Mouse (Mus musculus) lung, adult 2 months (tissue): ENCODE measurements around the gene Slc44a4. TPM values are rescaled to one million over a fixed set of nuclear protein-coding genes. Genes with fewer than 3 reads are reported as not detected.
"Not testable (repeated sequence)": the region's sequence is repeated elsewhere in the genome, so short reads cannot be mapped to it uniquely, and the experiment has no call there.

Source experiments
- DNase-seq: peaks from one replicate; pipeline ENCODE4 v3.0.0; 2022
- H3K4me1 ChIP-seq: fragments of 200-500 bp; 2 replicates; pipeline ENCODE4 v1.6.1; 2011; ENCODE audit warnings: low read length; ENCODE audit not compliant: control insufficient read depth, insufficient read depth
- H3K4me3 ChIP-seq: fragments of 200-500 bp; replicated peaks from 2 replicates; pipeline ENCODE3; 2011; ENCODE audit warnings: low read depth, mild to moderate bottlenecking, control low read depth, low read length; ENCODE audit errors: extremely low read depth
- CTCF ChIP-seq: fragments of 200-500 bp; IDR thresholded peaks from 2 replicates; pipeline ENCODE4 v1.5.1; 2011; ENCODE audit warnings: mild to moderate bottlenecking, low read length, control low read depth; ENCODE audit not compliant: insufficient read depth
- POLR2A ChIP-seq: fragments of 200-500 bp; IDR thresholded peaks from 2 replicates; pipeline ENCODE4 v1.6.1; 2011; ENCODE audit warnings: low read depth, mild to moderate bottlenecking, control low read depth, low read length, borderline replicate concordance; ENCODE audit errors: extremely low read depth
- WGBS: fragments of 180-500 bp; shearing (Covaris S2); methylation state at CpG from one replicate; pipeline ENCODE4 v1.1.7; 2018; 5-methylcytosine and 5-hydroxymethylcytosine counted together
- polyA plus RNA-seq: library from polyadenylated mRNA; depleted of rRNA; stranded (reverse); fragments of >200 nt; gene quantifications from 2 replicates; pipeline ENCODE4 v1.2.3, GENCODE M21; 2012

The Slc44a4 gene
- polyA plus RNA-seq, 1 experiment = 11.6 TPM

- 46% methylated on average over 8 of the region's 8 CpGs for WGBS
- no peak for TF ChIP-seq CTCF
- TF ChIP-seq POLR2A = no peak
- Histone ChIP-seq H3K4me3 (no peak overlapping the region), H3K4me1 (peaks cover 4% of the 10 kb centered on the region; the same call in 1 of the 2 replicates)
- no peak for DNase-seq
Observed at GRCm38 (mm10) chr17:34934830-34935229, 20.6 kb downstream of the Slc44a4 start.

- no peaks in the 10 kb centered on the region for H3K4me1 ChIP-seq
- no peak for DNase-seq
- 86% methylated on average over 6 of the region's 6 CpGs for WGBS
- no peak for TF ChIP-seq CTCF
- H3K4me3 ChIP-seq = no peak overlapping the region
Observed at GRCm38 (mm10) chr17:34937960-34938505, 23.8 kb downstream of the Slc44a4 start.

GRCm38 (mm10) chr17:34941344-34942041, 27.2 kb downstream of the Slc44a4 start:
- H3K4me1 ChIP-seq = no peaks in the 10 kb centered on the region
- H3K4me3 ChIP-seq = peak overlapping the region; percentile 19
- no peak for DNase-seq
- no peak for TF ChIP-seq POLR2A
- no peak for TF ChIP-seq CTCF
- WGBS = 14% methylated on average over 15 of the region's 15 CpGs

- no peak for DNase-seq
- 82% methylated on average over 4 of the region's 4 CpGs for WGBS
- TF ChIP-seq CTCF (no peak), POLR2A (no peak)
- no peak overlapping the region for H3K4me3 ChIP-seq
- H3K4me1 ChIP-seq = no peaks in the 10 kb centered on the region
Observed at GRCm38 (mm10) chr17:34943128-34943815, 29.0 kb downstream of the Slc44a4 start.

- no peaks in the 10 kb centered on the region for H3K4me1 ChIP-seq
- H3K4me3 ChIP-seq = no peak overlapping the region
- no peak for TF ChIP-seq CTCF
- no peak for TF ChIP-seq POLR2A
- DNase-seq = no peak
Observed at GRCm38 (mm10) chr17:34944362-34944761, 30.1 kb downstream of the Slc44a4 start.

GRCm38 (mm10) chr17:34946486-34947140, 32.3 kb downstream of the Slc44a4 start:
- TF ChIP-seq POLR2A (no peak), CTCF (no peak)
- DNase-seq = no peak
- Histone ChIP-seq H3K4me1 (no peaks in the 10 kb centered on the region), H3K4me3 (no peak overlapping the region)
- WGBS = 91% methylated on average over 5 of the region's 5 CpGs

- Histone ChIP-seq H3K4me1 (no peaks in the 10 kb centered on the region), H3K4me3 (no peak overlapping the region)
- TF ChIP-seq CTCF (peak; percentile 52), POLR2A (no peak)
- DNase-seq = no peak
- WGBS = 16% methylated on average over 8 of the region's 8 CpGs
Observed at GRCm38 (mm10) chr17:34947606-34948005, 33.3 kb downstream of the Slc44a4 start.

GRCm38 (mm10) chr17:34948721-34949552, 34.7 kb downstream of the Slc44a4 start:
- H3K4me3 ChIP-seq, DNase-seq, H3K4me1 ChIP-seq: not testable (repeated sequence)
- 57% methylated on average over 9 of the region's 9 CpGs for WGBS

GRCm38 (mm10) chr17:34949553-34949969, 35.3 kb downstream of the Slc44a4 start:
- WGBS = 56% methylated on average over 4 of the region's 4 CpGs
- H3K4me3 ChIP-seq = no peak overlapping the region
- no peak for DNase-seq
- TF ChIP-seq POLR2A = no peak
- TF ChIP-seq CTCF = no peak
- H3K4me1 ChIP-seq = no peaks in the 10 kb centered on the region
